Mouse (Mus musculus): ENCODE measurements around the gene Hexa.

DNA sequence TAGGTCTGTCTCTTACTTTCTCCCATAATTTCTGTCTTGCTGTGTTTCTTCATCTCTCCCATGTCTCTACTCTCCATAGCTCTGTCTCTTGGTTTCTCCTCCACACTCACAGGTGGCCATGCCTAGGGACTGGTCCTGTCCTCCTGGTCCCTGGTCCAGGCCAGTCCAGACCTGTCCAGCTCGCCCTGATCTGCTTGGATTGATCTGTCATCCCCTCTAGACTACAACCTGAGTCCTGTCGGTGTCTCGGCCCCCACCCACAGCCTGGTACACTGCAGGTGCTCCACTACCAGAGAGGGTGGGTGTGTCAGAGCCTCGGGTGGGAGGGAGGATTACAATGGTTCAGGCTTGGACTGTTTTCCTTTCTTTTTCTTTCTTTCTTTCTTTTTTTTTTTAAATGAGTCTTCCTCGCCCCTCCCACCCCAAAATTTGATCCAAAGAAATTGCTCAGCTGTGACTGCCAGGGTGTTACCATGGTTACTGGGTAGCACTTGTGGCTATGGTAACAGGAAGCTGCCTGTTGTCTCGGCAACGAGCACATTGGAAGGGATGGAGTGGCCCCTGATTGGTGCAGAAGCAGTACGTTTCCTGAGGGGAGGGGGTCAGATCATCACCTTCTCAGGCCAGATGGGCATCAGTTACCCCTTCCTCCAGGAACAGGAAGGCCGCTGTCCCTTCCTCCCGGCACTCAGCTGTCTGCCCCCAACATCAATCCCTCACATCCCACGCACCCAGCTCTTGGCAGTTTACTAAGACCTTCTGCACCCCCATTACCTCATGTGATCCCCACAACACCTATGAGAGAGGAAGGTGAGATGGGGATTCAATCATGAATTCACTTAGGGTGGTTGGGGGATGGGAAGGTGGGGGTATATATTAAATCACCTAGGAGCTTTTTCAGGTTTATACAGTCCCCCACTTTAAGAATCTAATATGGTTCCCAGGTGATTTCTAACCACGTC lies 49.7 kb downstream of the Hexa start:
- TF ChIP-seq CTCF (IDR thresholded peaks at IDR 0.05; ENCODE audit: low read depth): no peak
- no peak for TF ChIP-seq EP300 (IDR thresholded peaks at IDR 0.05; ENCODE audit: low read depth)
